Mouse (Mus musculus): Measurements from ENCODE around the gene Btnl6.
"Not testable (repeated sequence)": the region's sequence is repeated elsewhere in the genome, so short reads cannot be mapped to it uniquely, and the experiment has no call there.

Btnl6 gene

GRCm38 (mm10) chr17:34497319-34497718 is 19.8 kb downstream of the Btnl6 start:
- not testable (repeated sequence) for DNase-seq (ENCODE audit: low read depth, low spot score)

GRCm38 (mm10) chr17:34496539-34496938 is 20.6 kb downstream of the Btnl6 start:
- DNase-seq (ENCODE audit: low read depth, low spot score), result no peak

GRCm38 (mm10) chr17:34495156-34495555 is 22.0 kb downstream of the Btnl6 start:
- DNase-seq (ENCODE audit: low read depth, low spot score), result not testable (repeated sequence)

- DNase-seq (ENCODE audit: low read depth, low spot score), result no peak
These were observed 24.4 kb downstream of the Btnl6 start for GRCm38 (mm10) chr17:34492796-34493195.

- not testable (repeated sequence) for DNase-seq (ENCODE audit: low read depth, low spot score)
These were observed 39.7 kb downstream of the Btnl6 start, which contains the start of gene Btnl4 for GRCm38 (mm10) chr17:34477238-34478013. TSS of gene Btnl4 (minus strand) at chr17:34477318.

GRCm38 (mm10) chr17:34476427-34476826 is 40.7 kb downstream of the Btnl6 start:
- no peak for DNase-seq (ENCODE audit: low read depth, low spot score)

- no peak for DNase-seq (ENCODE audit: low read depth, low spot score)
These were observed 42.1 kb downstream of the Btnl6 start for GRCm38 (mm10) chr17:34475060-34475459.

GRCm38 (mm10) chr17:34470491-34470890 is 46.7 kb downstream of the Btnl6 start:
- no peak for DNase-seq (ENCODE audit: low read depth, low spot score)

GRCm38 (mm10) chr17:34465906-34466305 is 51.2 kb downstream of the Btnl6 start:
- not testable (repeated sequence) for DNase-seq (ENCODE audit: low read depth, low spot score)

GRCm38 (mm10) chr17:34459255-34459654 is 57.9 kb downstream of the Btnl6 start:
- DNase-seq (ENCODE audit: low read depth, low spot score), result no peak

Measured in WW6 (cell line).